8 mouse cellular contexts compared by ENCODE assay signal in the genomic region with DNA sequence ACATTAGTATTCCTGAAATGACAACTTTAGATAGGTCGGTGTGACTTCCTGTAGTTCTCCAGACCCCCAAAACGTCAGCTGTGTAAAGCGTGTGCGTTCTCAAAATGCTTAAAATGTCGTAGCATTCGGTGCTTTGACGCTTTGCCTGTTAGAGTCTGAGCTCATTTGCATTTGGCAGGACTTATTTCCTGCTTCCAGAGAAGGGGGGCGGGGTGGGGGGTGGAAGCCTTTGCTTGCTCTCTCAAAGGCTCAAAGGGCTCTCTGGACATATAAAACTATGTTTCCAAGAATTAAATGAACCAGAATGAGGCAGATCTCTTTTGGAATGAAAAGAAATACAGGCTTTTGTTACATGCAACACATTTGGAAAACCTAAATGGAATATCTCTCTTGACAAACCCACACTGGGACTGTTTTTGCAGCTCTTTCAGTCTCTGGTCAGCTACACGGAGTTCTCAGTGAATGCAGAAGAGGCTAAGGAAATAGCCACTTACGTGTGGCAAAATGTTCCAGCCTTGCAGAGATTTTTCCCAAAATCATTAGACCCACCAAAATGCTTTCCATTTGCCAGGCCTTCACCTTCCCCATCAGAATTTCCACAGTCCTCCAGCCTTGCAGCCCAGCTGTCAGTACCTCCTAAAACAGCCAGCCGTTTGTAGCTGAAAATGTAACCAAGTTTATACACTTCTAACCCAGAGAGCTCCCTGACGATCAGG.
DNase-seq lines count a peak whose midpoint lies in the region; ATAC-seq and TF ChIP-seq lines count a peak whose summit lies in the region.

No protein-coding gene starts in this region.

- no peak for TF ChIP-seq CTCF in heart, adult 2 months (IDR thresholded peaks at IDR 0.05)

- 6% methylated on average over 12 of the region's 12 CpGs for WGBS in heart, adult 2 months
- 4% methylated on average over 12 of the region's 12 CpGs for WGBS in limb, embryonic 15.5 days
- WGBS in midbrain, embryonic 12.5 days, result 3% methylated on average over 12 of the region's 12 CpGs

- H3K4me3 ChIP-seq in heart, adult 2 months, result peak overlapping the region; percentile 57
- H3K4me3 ChIP-seq in limb, embryonic 15.5 days, result peak overlapping the region; percentile 35
- peak overlapping the region; percentile 41 for H3K4me3 ChIP-seq in midbrain, embryonic 12.5 days

- TF ChIP-seq POLR2A in heart, adult 2 months (IDR thresholded peaks at IDR 0.05; ENCODE audit: insufficient read depth, low read depth, low read length), result peak; percentile 73

- no peaks in the 10 kb centered on the region for H3K79me2 ChIP-seq in heart, adult 2 months (replicated peaks; ENCODE audit: control insufficient read depth, insufficient read depth, low read length)

- H3K9ac ChIP-seq in heart, adult 2 months (ENCODE audit: low read depth, low read length), result peak overlapping the region; percentile 45
- no peak overlapping the region for H3K9ac ChIP-seq in limb, embryonic 15.5 days
- 0 out of 2 replicates have a peak overlapping the region, but pooled peaks have one; percentile 29 for H3K9ac ChIP-seq in midbrain, embryonic 12.5 days (replicated peaks)

- H3K27ac ChIP-seq in heart, adult 2 months, result peak overlapping the region; percentile 92
- peak overlapping the region; percentile 86 for H3K27ac ChIP-seq in limb, embryonic 15.5 days
- H3K27ac ChIP-seq in midbrain, embryonic 12.5 days (replicated peaks), result peak overlapping the region; percentile 84

- TF ChIP-seq EP300 in heart, adult 2 months (IDR thresholded peaks at IDR 0.05; ENCODE audit: insufficient read depth, low read depth, low read length), result no peak

- intact Hi-C loops in heart, adult 2 months (cut with DNase I), result loop anchor here (2.0 to 5.0 kb wide), 3 partner anchors 164 to 556 kb away; partner anchors contain the start of genes Rbm26 and Spry2

- H3K4me1 ChIP-seq in heart, adult 2 months (ENCODE audit: control insufficient read depth, insufficient read depth, low read length), result peaks cover 7% of the 10 kb centered on the region
- peaks cover 34% of the 10 kb centered on the region for H3K4me1 ChIP-seq in limb, embryonic 15.5 days
- peaks cover 26% of the 10 kb centered on the region for H3K4me1 ChIP-seq in midbrain, embryonic 12.5 days

- no peaks in the 10 kb centered on the region for H3K9me3 ChIP-seq in limb, embryonic 15.5 days
- no peaks in the 10 kb centered on the region for H3K9me3 ChIP-seq in midbrain, embryonic 12.5 days

- peaks cover 5% of the 10 kb centered on the region for H3K36me3 ChIP-seq in heart, adult 2 months (ENCODE audit: control insufficient read depth, insufficient read depth, low read length)
- H3K36me3 ChIP-seq in limb, embryonic 15.5 days, result no peaks in the 10 kb centered on the region
- no peaks in the 10 kb centered on the region for H3K36me3 ChIP-seq in midbrain, embryonic 12.5 days

- DNase-seq in layer of hippocampus, adult 11-12 months (ENCODE audit: low spot score), result peak; percentile 42
- DNase-seq in layer of hippocampus, adult 9-10 months (ENCODE audit: low spot score), result no peak
- peak; percentile 43 to 64 for DNase-seq in cerebellum, postnatal 25 days
- peak; percentile 55 to 60 for DNase-seq in heart, adult 2 months
- DNase-seq in kidney, adult 11 months, result peak; percentile 60
- peak; percentile 48 for DNase-seq in testis, postnatal 10 days (ENCODE audit: low spot score)

- peak; percentile 46 for ATAC-seq in limb, embryonic 15.5 days (ENCODE audit: insufficient number of reproducible peaks, low FRiP score, low TSS enrichment, low read depth)
- peak; percentile 48 for ATAC-seq in midbrain, embryonic 12.5 days (ENCODE audit: low FRiP score, low read depth)

- no peaks in the 10 kb centered on the region for H3K27me3 ChIP-seq in heart, adult 2 months (ENCODE audit: control insufficient read depth, insufficient read depth, low read length)
- no peaks in the 10 kb centered on the region for H3K27me3 ChIP-seq in limb, embryonic 15.5 days
- no peaks in the 10 kb centered on the region for H3K27me3 ChIP-seq in midbrain, embryonic 12.5 days

- peak overlapping the region; percentile 61 for H3K4me2 ChIP-seq in limb, embryonic 15.5 days
- H3K4me2 ChIP-seq in midbrain, embryonic 12.5 days (replicated peaks), result peak overlapping the region; percentile 62
